Mouse (Mus musculus) neural tube, embryonic 15.5 days (tissue): Measurements from ENCODE around the gene Dcaf7. TPM values are rescaled to one million over a fixed set of nuclear protein-coding genes. Genes with fewer than 3 reads are reported as not detected.

Experiments
- polyA plus RNA-seq: library from polyadenylated mRNA; unstranded; fragments of >200 nt; fragmentation: Nextera tagmentation; extraction: Ambion mirVana; gene quantifications from 2 replicates; pipeline ENCODE4 v1.2.1, GENCODE M21; 2015

The Dcaf7 gene
- polyA plus RNA-seq, 1 experiment from 2014 or later: 143 TPM

Other genes with a start within 250 kb of the Dcaf7 start
- gene Cyb561, start 83.5 kb upstream of the Dcaf7 start, polyA plus RNA-seq: 41.3 and 42.2 TPM in 2 replicates
- 4.1 and 4.2 TPM in 2 replicates for gene Ace, start 68.9 kb upstream of the Dcaf7 start, polyA plus RNA-seq
- not detected in 2 replicates for gene Ace3, start 42.2 kb upstream of the Dcaf7 start, polyA plus RNA-seq
- 3.6 and 4.2 TPM in 2 replicates for gene Kcnh6, start 28.7 kb upstream of the Dcaf7 start, polyA plus RNA-seq
- 8.0 and 9.5 TPM in 2 replicates for gene Taco1, start 29.2 kb downstream of the Dcaf7 start, polyA plus RNA-seq
- 13.1 and 15.9 TPM in 2 replicates for gene Map3k3, start 47.7 kb downstream of the Dcaf7 start, polyA plus RNA-seq
- gene Gm10840, start 124.0 kb downstream of the Dcaf7 start, polyA plus RNA-seq: not detected in 2 replicates
- 148 and 172 TPM in 2 replicates for gene Limd2, start 124.0 kb downstream of the Dcaf7 start, polyA plus RNA-seq
- 29.2 and 30.7 TPM in 2 replicates for gene Strada, start 165.3 kb downstream of the Dcaf7 start, polyA plus RNA-seq
- 96.2 and 98.3 TPM in 2 replicates for gene Ccdc47, start 179.5 kb downstream of the Dcaf7 start, polyA plus RNA-seq
- 75.0 and 77.6 TPM in 2 replicates for gene Ddx42, start 180.1 kb downstream of the Dcaf7 start, polyA plus RNA-seq
- gene Ftsj3, start 219.2 kb downstream of the Dcaf7 start, polyA plus RNA-seq: 31.1 and 40.6 TPM in 2 replicates
- 328 and 329 TPM in 2 replicates for gene Psmc5, start 219.3 kb downstream of the Dcaf7 start, polyA plus RNA-seq
- gene Smarcd2, start 236.1 kb downstream of the Dcaf7 start, polyA plus RNA-seq: 14.2 and 29.1 TPM in 2 replicates
- 0.15 and 0.29 TPM in 2 replicates for gene Tcam1, start 239.8 kb downstream of the Dcaf7 start, polyA plus RNA-seq